In genomic region chr15:101336474-101337174, GRCm38 (mm10) we compare ENCODE assay signal across 9 mouse cellular contexts. TPM values are rescaled to one million over a fixed set of nuclear protein-coding genes. Genes with fewer than 3 reads are reported as not detected.
DNase-seq lines count a peak whose midpoint lies in the region; ATAC-seq lines count a peak whose summit lies in the region.
"Had no signal": no experiment of that assay in that cellular context is flagged by ENCODE, and none has a peak within 500 bp of the region (broad histone marks: within the 10 kb centered on the region; RNA-seq: fewer than 3 reads in every experiment).

No protein-coding gene starts in this region.

- no peaks in the 10 kb centered on the region for H3K27me3 ChIP-seq in embryonic facial prominence, embryonic 12.5 days
- H3K27me3 ChIP-seq in limb, embryonic 11.5 days (ENCODE audit: control insufficient read depth, insufficient read depth, low read length) = no peaks in the 10 kb centered on the region
- peaks cover 48% of the 10 kb centered on the region for H3K27me3 ChIP-seq in megakaryocyte, embryonic 14.5 days (replicated peaks)
- H3K27me3 ChIP-seq: forebrain, embryonic 15.5 days had no signal

- H3K9me3 ChIP-seq in embryonic facial prominence, embryonic 12.5 days = no peaks in the 10 kb centered on the region
- no peaks in the 10 kb centered on the region for H3K9me3 ChIP-seq in limb, embryonic 11.5 days (ENCODE audit: control insufficient read depth, low read length)
- no peaks in the 10 kb centered on the region for H3K9me3 ChIP-seq in megakaryocyte, embryonic 14.5 days
- H3K9me3 ChIP-seq: forebrain, embryonic 15.5 days had no signal

- H3K4me3 ChIP-seq in embryonic facial prominence, embryonic 12.5 days = no peak overlapping the region
- H3K4me3 ChIP-seq in limb, embryonic 11.5 days (ENCODE audit: low read depth, low read length) = no peak overlapping the region
- H3K4me3 ChIP-seq in megakaryocyte, embryonic 14.5 days (replicated peaks) = peak overlapping the region; percentile 88
- H3K4me3 ChIP-seq: forebrain, embryonic 15.5 days had no signal

- DNase-seq in embryo, embryonic 10 days (ENCODE audit: low spot score) = peak; percentile 20
- DNase-seq in embryo, embryonic 10.5 days (ENCODE audit: low spot score) = no peak
- peak; percentile 51 for DNase-seq in limb, embryonic 11.5 days (ENCODE audit: low spot score)
- DNase-seq in frontal cortex, postnatal 36 days (ENCODE audit: low spot score in 2 of 2) = no peak
- no peak for DNase-seq in Muller cell, postnatal 12 days (ENCODE audit: inconsistent ontology term)

- 30% methylated on average over 24 of the region's 24 CpGs for WGBS in embryonic facial prominence, embryonic 12.5 days
- 52% methylated on average over 24 of the region's 24 CpGs for WGBS in limb, embryonic 11.5 days

- peaks cover 8% of the 10 kb centered on the region for H3K4me1 ChIP-seq in embryonic facial prominence, embryonic 12.5 days
- H3K4me1 ChIP-seq in limb, embryonic 11.5 days (ENCODE audit: control insufficient read depth, insufficient read depth, low read length) = no peaks in the 10 kb centered on the region
- H3K4me1 ChIP-seq in megakaryocyte, embryonic 14.5 days = peaks cover 95% of the 10 kb centered on the region

- H3K4me2 ChIP-seq in embryonic facial prominence, embryonic 12.5 days (replicated peaks) = no peak overlapping the region
- H3K4me2 ChIP-seq in limb, embryonic 11.5 days (ENCODE audit: low read depth, severe bottlenecking) = no peak overlapping the region
- H3K4me2 ChIP-seq: forebrain, embryonic 15.5 days had no signal

- ATAC-seq in embryonic facial prominence, embryonic 12.5 days (ENCODE audit: insufficient number of reproducible peaks, insufficient read depth, low FRiP score, low TSS enrichment) = no peak
- no peak for ATAC-seq in limb, embryonic 11.5 days (ENCODE audit: insufficient number of reproducible peaks, low FRiP score, low TSS enrichment, low read depth)
- ATAC-seq in frontal cortex, adult (ENCODE audit: low TSS enrichment) = no peak
- ATAC-seq: forebrain, embryonic 15.5 days had no signal

- no peak overlapping the region for H3K9ac ChIP-seq in embryonic facial prominence, embryonic 12.5 days
- no peak overlapping the region for H3K9ac ChIP-seq in limb, embryonic 11.5 days (ENCODE audit: low read length)
- H3K9ac ChIP-seq: forebrain, embryonic 15.5 days had no signal

- H3K27ac ChIP-seq in embryonic facial prominence, embryonic 12.5 days = peak overlapping the region; percentile 1
- H3K27ac ChIP-seq in limb, embryonic 11.5 days (replicated peaks; ENCODE audit: low read depth, low read length) = no peak overlapping the region
- H3K27ac ChIP-seq: forebrain, embryonic 15.5 days had no signal

- H3K36me3 ChIP-seq in embryonic facial prominence, embryonic 12.5 days = no peaks in the 10 kb centered on the region
- H3K36me3 ChIP-seq in limb, embryonic 11.5 days (ENCODE audit: control insufficient read depth, insufficient read depth, low read length) = no peaks in the 10 kb centered on the region
- no peaks in the 10 kb centered on the region for H3K36me3 ChIP-seq in megakaryocyte, embryonic 14.5 days (replicated peaks; ENCODE audit: low read length)
- H3K36me3 ChIP-seq: forebrain, embryonic 15.5 days had no signal

RNA-seq across cellular contexts. Expression of gene Krt80, which starts 33.3 kb away (rescaled TPM):
- polyA plus RNA-seq in embryonic facial prominence, embryonic 12.5 days (2016; fragmentation: Nextera tagmentation; extraction: Ambion mirVana) = 0.35 and 0.45 TPM in 2 replicates
- polyA plus RNA-seq in limb, embryonic 11.5 days (2014; fragmentation: Nextera tagmentation; extraction: Ambion mirVana) = 0.14 TPM in 1 of 2 replicates, not detected in the other
- polyA plus RNA-seq in megakaryocyte, embryonic 14.5 days (2012; ENCODE audit: insufficient read depth, low replicate concordance) = 0.63 TPM in 1 of 2 replicates, not detected in the other

RNA-seq across cellular contexts. Expression of gene 6030408B16Rik, which starts 43.6 kb away (rescaled TPM):
- 1.0 and 1.1 TPM in 2 replicates for polyA plus RNA-seq in embryonic facial prominence, embryonic 12.5 days (2016; fragmentation: Nextera tagmentation; extraction: Ambion mirVana)
- 4.2 and 5.6 TPM in 2 replicates for polyA plus RNA-seq in limb, embryonic 11.5 days (2014; fragmentation: Nextera tagmentation; extraction: Ambion mirVana)
- polyA plus RNA-seq in megakaryocyte, embryonic 14.5 days (2012; ENCODE audit: insufficient read depth, low replicate concordance) = 2.1 TPM in 1 of 2 replicates, not detected in the other

RNA-seq across cellular contexts. Expression of gene Atg101, which starts 52.6 kb away (rescaled TPM):
- polyA plus RNA-seq in embryonic facial prominence, embryonic 12.5 days (2016; fragmentation: Nextera tagmentation; extraction: Ambion mirVana) = 61.7 and 64.5 TPM in 2 replicates
- polyA plus RNA-seq in limb, embryonic 11.5 days (2014; fragmentation: Nextera tagmentation; extraction: Ambion mirVana) = 68.2 and 73.1 TPM in 2 replicates
- 36.9 and 65.9 TPM in 2 replicates for polyA plus RNA-seq in megakaryocyte, embryonic 14.5 days (2012; ENCODE audit: insufficient read depth, low replicate concordance)

Comparison
In these comparisons a context has a peak if more than half of its experiments do, and no peak if none do; other contexts are left out.
1. DNase-seq: peak in embryo, embryonic 10 days (single experiment) and limb, embryonic 11.5 days (single experiment); none in embryo, embryonic 10.5 days (single experiment), frontal cortex, postnatal 36 days (0 of 2) and Muller cell, postnatal 12 days (single experiment).